Mouse (Mus musculus) liver, adult 10 weeks (tissue): ENCODE measurements around the gene Ifna9. TPM values are rescaled to one million over a fixed set of nuclear protein-coding genes. Genes with fewer than 3 reads are reported as not detected.

Source experiments
- polyA plus RNA-seq: library from polyadenylated mRNA; stranded (reverse); fragments of 350-450 nt; fragmentation: Illumina TruSeq; extraction: RNeasy Lipid Tissue Mini Kit (QIAGEN cat#74804); gene quantifications from one replicate; pipeline ENCODE4 v1.2.3, GENCODE M21; 2014; ENCODE audit warnings: low read depth, low replicate concordance

Ifna9 gene
- not detected for polyA plus RNA-seq

DNA sequence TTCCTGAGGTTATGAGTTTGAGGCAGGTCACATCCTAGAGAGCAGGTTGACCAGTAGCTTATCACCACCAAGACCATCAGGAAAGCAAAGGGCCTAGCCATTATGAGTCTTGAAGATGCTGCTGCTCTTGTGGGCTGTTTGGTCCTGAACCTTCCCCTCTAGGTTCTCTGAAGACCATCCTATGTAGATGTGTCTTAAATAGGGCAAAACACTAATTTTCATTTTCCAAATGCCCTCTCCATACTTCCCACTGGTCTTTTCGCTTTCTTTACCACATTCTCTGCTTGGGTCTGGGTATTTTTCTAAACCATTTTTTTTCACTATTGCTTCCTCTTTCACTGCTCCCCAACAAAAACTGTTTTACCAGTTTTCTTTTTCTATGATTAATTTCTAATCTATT, at the start of gene Ifna9:
Ifna9 (minus strand) TSS at position 101 of the 400 bp plus-strand sequence.

DNA sequence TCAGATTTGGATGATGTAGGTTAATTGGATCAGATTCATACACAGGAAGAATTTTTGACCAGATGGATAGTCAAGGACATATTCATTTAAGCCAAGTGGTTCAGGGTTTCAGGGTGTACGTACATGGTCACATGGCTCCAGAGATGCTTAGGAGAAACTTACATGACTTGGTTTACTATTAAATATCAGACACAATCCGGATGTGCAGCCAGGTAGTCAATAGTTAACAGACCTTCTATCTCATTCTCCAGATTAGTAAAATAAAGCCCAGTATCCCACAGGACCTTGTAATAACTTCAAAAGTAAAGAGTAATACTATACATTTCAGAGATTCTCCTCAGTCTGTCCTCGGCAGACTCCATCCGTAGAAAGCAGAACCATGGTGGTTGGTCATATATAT, 42.1 kb upstream of the Ifna9 start, which contains the start of gene C87499:
C87499 (minus strand) TSS at position 101 of the 400 bp plus-strand sequence.

GRCm38 (mm10) chr4:88603276-88603675, 11.1 kb upstream of the Ifna9 start, which contains the start of gene Ifna12:
Gene Ifna12 (minus strand): TSS chr4:88603376.

GRCm38 (mm10) chr4:88571698-88572097, 20.5 kb downstream of the Ifna9 start, which contains the start of gene Ifna14:
Gene Ifna14 (minus strand): TSS chr4:88571798.

GRCm38 (mm10) chr4:88558145-88558544, 34.0 kb downstream of the Ifna9 start, which contains the start of gene Ifna15:
Gene Ifna15 (minus strand): TSS chr4:88558245.

Other genes with a start within 250 kb of the Ifna9 start
- gene Hacd4, start 153.5 kb downstream of the Ifna9 start, polyA plus RNA-seq, result 3.2 TPM
- gene Ifnb1, start 69.6 kb downstream of the Ifna9 start, polyA plus RNA-seq, result not detected
- not detected for gene Ifna15, start 34.1 kb downstream of the Ifna9 start, polyA plus RNA-seq
- not detected for gene Ifna14, start 20.6 kb downstream of the Ifna9 start, polyA plus RNA-seq
- gene Ifna12, start 11.0 kb upstream of the Ifna9 start, polyA plus RNA-seq, result not detected
- gene C87499, start 42.0 kb upstream of the Ifna9 start, polyA plus RNA-seq, result not detected
- not detected for gene Ifna13, start 52.1 kb upstream of the Ifna9 start, polyA plus RNA-seq
- not detected for gene Ifna16, start 84.5 kb upstream of the Ifna9 start, polyA plus RNA-seq
- gene Ifna2, start 91.5 kb upstream of the Ifna9 start, polyA plus RNA-seq, result not detected
- gene Ifnab, start 99.0 kb upstream of the Ifna9 start, polyA plus RNA-seq, result not detected
- not detected for gene Gm26566, start 129.4 kb upstream of the Ifna9 start, polyA plus RNA-seq
- gene Klhl9, start 130.1 kb upstream of the Ifna9 start, polyA plus RNA-seq, result 58.1 TPM
- not detected for gene Gm13271, start 162.5 kb upstream of the Ifna9 start, polyA plus RNA-seq
- not detected for gene Gm13283, start 167.7 kb upstream of the Ifna9 start, polyA plus RNA-seq
- gene Gm13290, start 181.4 kb upstream of the Ifna9 start, polyA plus RNA-seq, result not detected
- not detected for gene Gm13289, start 184.5 kb upstream of the Ifna9 start, polyA plus RNA-seq
- gene Gm13272, start 187.5 kb upstream of the Ifna9 start, polyA plus RNA-seq, result not detected
- not detected for gene Ifnz, start 189.7 kb upstream of the Ifna9 start, polyA plus RNA-seq
- not detected for gene Gm13276, start 193.3 kb upstream of the Ifna9 start, polyA plus RNA-seq
- gene Gm13277, start 196.2 kb upstream of the Ifna9 start, polyA plus RNA-seq, result not detected
- gene Gm13278, start 199.2 kb upstream of the Ifna9 start, polyA plus RNA-seq, result not detected
- not detected for gene Gm13275, start 202.1 kb upstream of the Ifna9 start, polyA plus RNA-seq
- not detected for gene Gm13279, start 205.0 kb upstream of the Ifna9 start, polyA plus RNA-seq
- gene Gm13285, start 207.3 kb upstream of the Ifna9 start, polyA plus RNA-seq, result not detected
- not detected for gene Gm13287, start 210.9 kb upstream of the Ifna9 start, polyA plus RNA-seq
- not detected for gene Gm13288, start 213.1 kb upstream of the Ifna9 start, polyA plus RNA-seq
- not detected for gene Ifna7, start 223.8 kb upstream of the Ifna9 start, polyA plus RNA-seq
- gene Ifna11, start 227.6 kb upstream of the Ifna9 start, polyA plus RNA-seq, result not detected
- gene Ifna6, start 235.0 kb upstream of the Ifna9 start, polyA plus RNA-seq, result not detected
- gene Ifna5, start 243.1 kb upstream of the Ifna9 start, polyA plus RNA-seq, result not detected
- not detected for gene Ifna4, start 249.5 kb upstream of the Ifna9 start, polyA plus RNA-seq